ENCODE assay signal across 10 mouse cellular contexts in the genomic region with DNA sequence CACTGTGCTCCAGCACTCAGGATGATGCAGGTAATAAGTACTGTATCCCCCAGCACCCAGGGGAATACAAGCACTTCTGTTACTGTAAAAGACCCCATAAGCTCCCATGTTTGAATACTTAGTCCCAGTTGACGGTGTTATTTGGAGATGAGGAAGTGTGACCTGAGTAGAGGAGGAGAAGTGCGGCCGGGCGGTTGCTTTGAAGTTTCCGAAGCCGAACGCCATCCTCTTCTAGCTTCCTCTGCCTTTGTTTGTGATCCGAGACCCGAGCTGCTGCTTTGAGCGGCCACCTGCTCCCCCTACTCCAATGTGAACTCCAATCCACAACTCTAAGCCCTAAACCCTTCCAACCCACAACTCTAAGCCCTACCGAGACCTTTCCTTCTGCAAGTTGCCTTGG.
DNase-seq lines count a peak whose midpoint lies in the region; ATAC-seq and TF ChIP-seq lines count a peak whose summit lies in the region.
"Had no signal": no experiment of that assay in that cellular context is flagged by ENCODE, and none has a peak within 500 bp of the region (broad histone marks: within the 10 kb centered on the region; RNA-seq: fewer than 3 reads in every experiment).

No protein-coding gene starts in this region.

- peak overlapping the region; percentile 33; the same call in 1 of the 2 replicates for H3K4me3 ChIP-seq in heart, embryonic 11.5 days (ENCODE audit: low read depth, low read length)
- H3K4me3 ChIP-seq in hindbrain, embryonic 13.5 days, result no peak overlapping the region; the same call in 1 of the 2 replicates
- H3K4me3 ChIP-seq: megakaryocyte, embryonic 14.5 days had no signal

- no peak overlapping the region for H3K27ac ChIP-seq in heart, embryonic 11.5 days (ENCODE audit: low read depth, low read length)
- no peak overlapping the region for H3K27ac ChIP-seq in hindbrain, embryonic 13.5 days

- H3K9ac ChIP-seq in heart, embryonic 11.5 days (ENCODE audit: low read depth, low read length), result peak overlapping the region; percentile 16; the same call in 1 of the 2 replicates
- no peak overlapping the region for H3K9ac ChIP-seq in hindbrain, embryonic 13.5 days

- ATAC-seq in heart, embryonic 11.5 days (replicated peaks; ENCODE audit: insufficient number of reproducible peaks, low FRiP score, low TSS enrichment), result no peak
- no peak for ATAC-seq in hindbrain, embryonic 13.5 days (ENCODE audit: low FRiP score)

- 4% methylated on average over 11 of the region's 11 CpGs for WGBS in heart, embryonic 11.5 days (ENCODE audit: insufficient replicate concordance)
- WGBS in hindbrain, embryonic 13.5 days, result 1% methylated on average over 11 of the region's 11 CpGs

- TF ChIP-seq POLR2A in brain, embryonic 14.5 days (IDR thresholded peaks at IDR 0.05; ENCODE audit: borderline replicate concordance, extremely low read depth, insufficient read depth, insufficient read length, poor library complexity, severe bottlenecking), result no peak

- peaks cover 6% of the 10 kb centered on the region; the same call in 1 of the 2 replicates for H3K27me3 ChIP-seq in heart, embryonic 11.5 days (ENCODE audit: control insufficient read depth, insufficient read depth, low read length)
- peaks cover 14% of the 10 kb centered on the region; the same call in 1 of the 2 replicates for H3K27me3 ChIP-seq in hindbrain, embryonic 13.5 days

- DNase-seq in heart, postnatal 4 days, result no peak
- peak; percentile 60 for DNase-seq in brain, embryonic 14.5 days (ENCODE audit: low read depth)
- DNase-seq in naive thymus-derived CD4-positive, alpha-beta T cell, adult 2 months (ENCODE audit: low read depth), result peak; percentile 57
- DNase-seq in layer of hippocampus, postnatal 10 days (ENCODE audit: low spot score in 2 of 2), result no peak
- no peak for DNase-seq in urinary bladder, postnatal 4 days (ENCODE audit: low spot score in 2 of 2)
- no peak for DNase-seq in left cerebral cortex, postnatal 4 days

- intact Hi-C loops in left cerebral cortex, postnatal 4 days (cut with DNase I), result no loop called here

- peak overlapping the region; percentile 69 for H3K4me2 ChIP-seq in heart, embryonic 11.5 days
- H3K4me2 ChIP-seq in hindbrain, embryonic 13.5 days, result peak overlapping the region; percentile 61

- H3K4me1 ChIP-seq in heart, embryonic 11.5 days (ENCODE audit: control insufficient read depth, insufficient read depth, low read length), result peaks cover 6% of the 10 kb centered on the region; the same call in 1 of the 2 replicates
- H3K4me1 ChIP-seq in hindbrain, embryonic 13.5 days (replicated peaks), result peaks cover 48% of the 10 kb centered on the region
- H3K4me1 ChIP-seq: megakaryocyte, embryonic 14.5 days had no signal

- no peaks in the 10 kb centered on the region for H3K36me3 ChIP-seq in heart, embryonic 11.5 days (ENCODE audit: control insufficient read depth, insufficient read depth, low read length)
- H3K36me3 ChIP-seq in hindbrain, embryonic 13.5 days, result no peaks in the 10 kb centered on the region
- H3K36me3 ChIP-seq: G1E had no signal

- TF ChIP-seq CTCF in brain, embryonic 14.5 days (IDR thresholded peaks at IDR 0.05; ENCODE audit: borderline replicate concordance, extremely low read depth, insufficient read depth, insufficient read length), result no peak

- no peaks in the 10 kb centered on the region for H3K9me3 ChIP-seq in heart, embryonic 11.5 days (replicated peaks; ENCODE audit: control insufficient read depth, low read length)
- H3K9me3 ChIP-seq in hindbrain, embryonic 13.5 days, result no peaks in the 10 kb centered on the region
- H3K9me3 ChIP-seq: G1E had no signal

Comparison
In these comparisons a context has a peak if more than half of its experiments do, and no peak if none do; other contexts are left out.
1. DNase-seq: peak in brain, embryonic 14.5 days (single experiment) and naive thymus-derived CD4-positive, alpha-beta T cell, adult 2 months (single experiment); none in heart, postnatal 4 days (single experiment), layer of hippocampus, postnatal 10 days (0 of 2), urinary bladder, postnatal 4 days (0 of 2) and left cerebral cortex, postnatal 4 days (single experiment).